Mouse (Mus musculus): ENCODE results near the gene Gm853.

Gm853 gene

GRCm38 (mm10) chr4:130173060-130173822, 49.0 kb downstream of the Gm853 start:
- DNase-seq = no peak

GRCm38 (mm10) chr4:130171951-130172765, 50.0 kb downstream of the Gm853 start:
- no peak for DNase-seq

- DNase-seq = no peak
Observed at GRCm38 (mm10) chr4:130170362-130170761, 51.8 kb downstream of the Gm853 start.

- DNase-seq = no peak
Observed at GRCm38 (mm10) chr4:130169411-130169971, 52.7 kb downstream of the Gm853 start.

GRCm38 (mm10) chr4:130168280-130169183, 53.7 kb downstream of the Gm853 start:
- no peak for DNase-seq

- no peak for DNase-seq
Observed at GRCm38 (mm10) chr4:130167814-130168213, 54.4 kb downstream of the Gm853 start.

GRCm38 (mm10) chr4:130167321-130167720, 54.9 kb downstream of the Gm853 start:
- DNase-seq = no peak

- DNase-seq = no peak
Observed at GRCm38 (mm10) chr4:130166592-130166991, 55.6 kb downstream of the Gm853 start.

GRCm38 (mm10) chr4:130166061-130166460, 56.1 kb downstream of the Gm853 start:
- DNase-seq = no peak

- DNase-seq = no peak
Observed at GRCm38 (mm10) chr4:130164121-130164520, 58.1 kb downstream of the Gm853 start.

GRCm38 (mm10) chr4:130163391-130163861, 58.8 kb downstream of the Gm853 start:
- no peak for DNase-seq

- no peak for DNase-seq
Observed at GRCm38 (mm10) chr4:130161349-130161748, 60.9 kb downstream of the Gm853 start.

Data from thymus, postnatal 25 days (tissue).